Mouse (Mus musculus) right cerebral cortex, postnatal 4 days (tissue): Measurements from ENCODE around the gene Ntmt1.

Experiments
- DNase-seq: peaks from one replicate; pipeline ENCODE4 v3.0.0-alpha.2; 2022

The Ntmt1 gene

DNA sequence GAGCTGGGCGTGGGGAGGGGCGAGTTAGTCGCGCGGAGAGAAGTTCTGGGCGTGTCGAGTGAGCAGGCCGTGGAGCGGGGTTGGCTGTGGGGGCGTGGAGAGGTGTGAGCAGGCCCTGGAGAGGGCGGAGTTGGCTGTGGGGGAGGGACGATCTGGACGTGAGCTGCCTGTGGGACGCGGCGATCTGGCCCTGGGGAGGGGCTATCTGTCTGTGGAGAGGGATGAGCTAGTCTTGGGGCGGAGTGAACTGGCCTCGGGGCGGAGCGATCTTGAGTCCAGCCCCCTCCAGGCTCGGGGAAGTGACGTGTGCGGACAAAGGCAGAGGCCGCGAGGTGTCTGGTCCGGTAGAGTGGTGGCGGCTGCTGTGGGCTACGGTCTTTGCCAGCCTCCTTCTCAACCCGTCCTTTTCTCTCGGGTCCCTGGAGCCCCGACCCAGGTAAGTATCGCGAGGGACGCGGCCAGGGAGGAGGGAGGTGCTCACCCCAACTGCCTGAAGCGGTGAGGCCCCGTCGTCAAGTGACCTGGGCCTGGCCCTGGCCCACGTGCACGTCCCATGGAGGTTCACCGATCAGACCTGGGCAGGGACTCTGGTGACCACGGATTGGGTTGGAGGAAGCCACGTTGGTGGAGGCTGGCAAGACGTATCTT, at the start of gene Ntmt1:
Gene Ntmt1, plus strand, starts transcription at position 179 of the 648 bp plus-strand sequence.
- DNase-seq = peak; percentile 93

DNA sequence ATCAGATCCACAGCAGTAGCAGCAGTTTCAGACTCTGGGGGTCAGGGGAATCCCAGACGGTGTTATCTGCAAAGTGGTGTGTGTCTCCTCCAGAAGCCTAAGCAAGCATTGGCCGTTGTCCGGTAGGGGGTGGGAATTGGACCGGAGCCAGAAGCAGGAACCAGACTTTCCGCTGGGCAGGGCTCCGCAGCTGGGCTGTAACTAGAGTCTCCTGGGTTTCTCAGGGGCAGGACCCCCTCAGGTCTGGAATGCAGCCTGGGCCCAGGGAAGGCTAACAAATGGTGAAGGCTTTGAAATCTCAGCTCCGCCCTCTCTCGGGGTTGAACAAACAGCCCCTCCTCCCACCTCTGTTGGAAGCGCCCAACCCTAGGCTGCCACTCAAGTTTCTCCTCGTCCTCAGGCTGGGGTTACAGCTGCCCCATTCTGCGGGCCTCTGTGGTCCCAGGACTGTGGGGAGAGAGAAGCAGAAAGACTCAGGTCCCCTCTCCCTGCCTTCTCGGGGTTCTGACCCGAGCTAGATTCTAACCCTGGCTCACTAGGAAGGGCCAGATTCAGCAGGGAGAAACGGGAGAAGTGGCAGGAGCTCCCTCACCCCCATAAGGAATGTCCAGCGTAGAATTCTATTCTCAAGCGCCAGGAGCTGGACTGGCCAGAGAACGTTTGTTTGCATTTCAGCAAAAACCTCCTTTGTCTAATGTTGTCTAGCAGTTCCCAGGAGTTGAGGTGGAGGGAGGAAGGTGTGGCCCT, 49.1 kb upstream of the Ntmt1 start:
- DNase-seq = peak; percentile 73

DNA sequence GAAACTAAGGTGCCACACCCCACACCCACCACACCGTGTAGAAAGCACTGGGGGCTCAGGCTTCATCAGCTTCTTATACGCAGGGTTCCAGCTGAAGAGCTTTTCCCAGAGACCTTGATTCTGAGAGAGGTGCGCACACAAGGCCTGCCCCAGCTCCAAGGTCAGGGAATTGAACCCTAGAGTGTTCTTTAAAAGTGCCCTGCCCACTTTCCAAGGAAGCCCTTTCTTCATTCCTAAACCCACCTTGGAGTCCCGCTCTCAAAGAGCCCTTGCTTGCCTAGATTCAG, 48.6 kb upstream of the Ntmt1 start:
- no peak for DNase-seq

DNA sequence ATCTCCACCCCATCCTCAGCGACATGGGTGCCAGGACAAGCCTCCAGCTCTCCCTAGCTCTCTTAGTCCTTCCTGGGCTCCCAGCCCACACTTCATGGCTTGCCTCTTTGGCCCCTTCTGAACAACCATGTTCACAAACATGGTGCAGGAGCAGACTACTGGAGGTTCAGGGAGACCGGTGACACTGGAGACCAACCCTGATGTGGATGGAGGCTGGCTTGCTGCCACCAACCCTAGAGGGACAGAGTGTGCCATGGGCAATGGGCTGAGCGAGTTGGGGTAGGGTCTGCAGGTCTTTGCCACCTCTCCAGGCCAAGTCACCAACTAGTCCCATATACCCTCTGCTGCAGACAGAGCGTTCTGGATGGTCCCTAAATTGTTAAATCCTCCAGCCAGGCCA, 48.2 kb upstream of the Ntmt1 start:
- no peak for DNase-seq

DNA sequence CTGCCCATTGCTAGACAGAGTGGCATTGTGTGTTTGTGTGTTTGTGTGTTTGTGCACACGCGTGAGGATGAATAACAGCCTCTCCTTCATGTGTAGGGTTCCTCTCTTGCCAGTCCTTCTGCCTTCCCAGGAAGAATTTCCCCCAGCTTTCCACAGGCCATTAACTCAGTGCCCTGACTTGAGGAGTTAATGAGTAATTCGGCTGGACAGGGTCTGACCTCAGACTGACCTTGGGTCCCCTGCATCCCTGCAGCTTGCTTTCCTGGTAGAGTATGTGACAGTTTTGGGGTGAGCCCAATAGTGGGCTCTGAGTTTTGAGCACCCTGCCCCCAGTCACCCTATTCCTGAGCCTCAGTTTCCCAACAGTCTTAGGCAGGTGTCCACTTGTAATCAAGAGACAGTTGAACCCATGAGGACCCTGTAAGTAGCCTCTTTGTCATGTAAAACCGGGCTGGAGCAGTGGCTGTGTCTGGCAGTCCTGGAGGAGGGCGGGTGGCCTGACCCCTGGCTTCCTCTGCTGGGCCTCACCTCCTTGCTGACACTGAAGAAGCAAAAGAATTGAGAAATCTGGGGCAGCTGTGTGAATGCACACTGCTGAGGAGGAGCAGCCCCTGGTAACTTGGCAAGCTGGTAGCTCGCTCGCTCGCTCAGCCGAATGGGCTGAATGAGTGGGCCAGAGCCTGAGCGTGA, 47.6 kb upstream of the Ntmt1 start:
- no peak for DNase-seq

DNA sequence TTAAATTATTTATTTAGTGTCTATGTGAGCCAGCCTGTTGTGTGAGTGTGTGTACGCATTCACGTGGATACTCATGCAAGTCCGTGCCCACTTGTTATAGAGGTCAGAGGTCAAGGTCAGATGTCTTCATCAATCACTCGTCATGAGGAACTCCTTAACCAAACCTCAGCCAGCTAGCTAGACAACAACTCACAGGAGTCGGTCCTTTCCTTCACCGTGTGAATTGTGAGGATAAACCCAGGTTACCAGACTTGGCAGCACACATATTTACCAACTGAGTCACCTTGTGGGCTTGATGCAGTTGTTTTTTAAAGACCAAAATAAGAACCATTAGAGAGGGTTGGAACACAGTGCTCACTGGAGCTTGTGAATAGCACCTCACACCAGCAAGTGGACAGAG, 46.9 kb upstream of the Ntmt1 start:
- DNase-seq = no peak

DNA sequence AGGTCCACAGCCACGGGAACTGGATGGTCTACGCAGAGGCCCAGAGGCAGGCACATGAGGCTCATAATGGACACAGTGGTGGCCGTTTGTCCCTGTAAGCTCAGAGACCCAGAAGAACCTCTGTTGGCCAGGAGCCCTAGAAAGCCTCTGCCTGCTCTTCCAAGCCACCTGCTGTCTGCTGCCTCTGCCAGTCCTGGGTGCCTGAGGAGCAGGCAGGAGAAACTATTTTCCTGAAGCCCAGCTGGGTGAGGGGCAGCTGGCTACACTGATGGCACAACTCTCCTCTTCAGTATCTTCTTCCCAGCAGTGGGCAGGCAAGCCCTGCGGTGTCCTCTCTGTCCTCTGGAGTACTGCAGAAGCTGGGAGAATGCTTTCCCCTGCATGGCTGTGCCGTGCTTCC, 41.2 kb upstream of the Ntmt1 start:
- no peak for DNase-seq

DNA sequence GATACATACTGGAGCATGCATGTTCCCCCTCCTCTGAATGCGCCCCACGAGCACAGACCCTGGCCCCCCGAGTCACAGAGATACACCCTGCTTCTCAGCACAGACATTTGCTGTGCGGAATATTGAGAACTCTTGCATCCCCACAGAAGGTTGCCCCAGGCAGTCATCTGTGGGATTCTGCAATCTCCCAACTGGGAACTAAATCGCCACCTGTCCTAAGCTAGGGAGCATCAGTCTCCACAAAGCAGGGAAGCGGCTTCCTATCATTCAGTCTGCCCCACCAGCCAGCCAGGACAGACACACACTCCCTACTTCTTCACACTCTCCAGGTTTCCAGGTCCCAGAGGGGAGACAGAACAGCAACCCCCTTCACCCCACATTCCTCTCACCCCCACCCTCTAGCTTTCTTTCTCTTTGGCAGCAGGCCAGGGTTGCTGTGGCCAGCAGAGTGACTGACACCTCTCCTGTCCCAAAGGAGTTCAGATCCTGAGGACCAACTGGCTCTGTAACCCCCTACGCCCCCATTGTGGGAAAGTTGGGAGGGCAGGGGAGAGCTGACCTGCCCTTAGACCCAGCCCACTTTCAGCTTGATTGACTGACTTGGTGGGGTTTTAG, 39.9 kb upstream of the Ntmt1 start:
- DNase-seq = no peak

DNA sequence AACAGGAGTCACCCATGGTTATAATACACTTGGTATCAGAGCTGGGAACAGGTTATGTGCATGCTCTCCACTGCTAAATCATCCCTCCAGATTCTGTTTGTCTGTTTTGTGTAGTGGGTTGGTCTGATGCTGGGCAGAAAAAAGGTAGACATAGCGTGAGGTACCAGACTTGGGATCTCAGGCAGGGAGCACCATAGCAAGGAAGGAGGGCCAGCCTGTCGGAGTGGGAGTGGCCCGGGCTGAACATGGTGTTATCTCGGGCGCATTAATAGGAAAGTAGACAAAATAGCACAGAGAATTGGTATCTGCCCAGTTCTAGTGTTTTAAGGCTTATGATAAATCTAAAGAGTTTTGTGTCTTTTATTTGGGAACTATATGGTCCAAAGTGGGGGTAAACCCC, 39.1 kb upstream of the Ntmt1 start:
- DNase-seq = no peak

DNA sequence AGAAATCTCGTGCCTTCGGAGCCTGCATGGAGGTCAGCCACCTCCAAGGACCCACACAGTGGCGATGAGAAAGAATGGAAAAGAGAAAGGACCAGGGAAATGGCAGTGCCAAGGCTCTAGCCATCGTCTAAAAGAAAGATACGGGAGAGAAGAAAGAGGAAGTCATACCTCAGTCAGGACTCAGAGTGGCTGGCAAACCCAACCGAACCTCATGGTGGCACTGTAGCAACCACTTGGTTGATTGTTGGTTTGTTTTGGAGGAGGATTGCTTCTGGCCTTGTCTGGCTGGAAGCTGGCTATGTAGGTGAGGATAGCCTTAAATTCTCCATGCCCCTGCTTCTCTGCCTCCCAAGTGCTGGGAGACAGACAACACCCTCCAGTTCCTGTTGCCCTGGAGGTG, 38.4 kb upstream of the Ntmt1 start:
- DNase-seq = no peak

DNA sequence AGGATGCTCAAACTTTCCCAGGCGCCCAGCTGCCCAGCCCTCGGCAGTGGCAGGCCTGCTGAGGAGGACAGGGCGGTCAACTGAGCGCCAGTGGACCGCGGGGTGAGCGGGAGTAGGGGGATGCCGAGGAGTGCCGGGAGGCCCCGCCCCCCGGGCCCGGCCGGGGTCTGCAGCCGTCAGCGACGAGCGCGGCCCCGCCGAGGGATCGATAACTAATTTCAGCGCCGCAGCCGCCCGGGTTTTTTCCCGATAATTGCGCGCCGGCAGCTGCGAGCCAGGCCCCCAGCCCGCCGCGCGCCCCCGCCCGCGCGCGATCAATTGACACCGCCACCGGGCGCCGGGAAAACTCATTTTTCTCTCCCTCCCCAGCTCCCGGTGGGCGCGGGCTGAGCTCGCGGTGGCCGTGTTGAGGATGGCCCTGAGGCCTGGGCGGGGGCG, 36.2 kb upstream of the Ntmt1 start:
- DNase-seq = peak; percentile 59

DNA sequence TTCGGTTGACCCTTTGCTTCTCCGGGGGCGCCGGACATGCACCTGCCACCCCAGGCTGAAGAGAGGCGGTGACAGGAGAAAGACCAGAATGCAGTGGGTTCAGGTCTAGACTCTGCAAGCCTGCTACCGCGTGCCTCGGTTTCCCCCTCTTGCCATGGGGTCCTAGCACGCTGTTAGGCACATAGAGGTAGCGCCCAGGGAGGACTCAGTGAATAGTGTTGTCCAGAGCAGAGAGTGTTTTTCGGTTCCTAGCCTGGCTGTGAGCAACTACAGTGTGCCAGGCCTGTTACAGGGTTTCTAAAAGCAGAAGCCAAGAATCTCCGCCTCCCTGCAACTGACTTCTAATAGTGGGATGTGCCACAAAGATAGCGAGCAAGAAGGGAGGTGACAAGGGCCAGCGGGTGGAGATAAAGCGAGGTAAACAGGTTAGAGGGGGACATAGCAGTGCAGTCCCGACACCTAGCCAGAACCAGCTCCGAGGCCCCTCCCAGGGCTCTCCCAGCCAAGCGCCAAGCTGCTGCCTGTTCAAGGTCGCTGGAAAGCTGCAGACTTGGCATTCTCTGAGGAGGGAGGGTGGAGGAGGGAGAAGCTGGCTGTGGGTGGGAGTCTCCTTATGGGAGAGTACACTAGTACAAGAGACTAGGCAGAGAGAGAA, 35.7 kb upstream of the Ntmt1 start:
- peak; percentile 62 for DNase-seq

DNA sequence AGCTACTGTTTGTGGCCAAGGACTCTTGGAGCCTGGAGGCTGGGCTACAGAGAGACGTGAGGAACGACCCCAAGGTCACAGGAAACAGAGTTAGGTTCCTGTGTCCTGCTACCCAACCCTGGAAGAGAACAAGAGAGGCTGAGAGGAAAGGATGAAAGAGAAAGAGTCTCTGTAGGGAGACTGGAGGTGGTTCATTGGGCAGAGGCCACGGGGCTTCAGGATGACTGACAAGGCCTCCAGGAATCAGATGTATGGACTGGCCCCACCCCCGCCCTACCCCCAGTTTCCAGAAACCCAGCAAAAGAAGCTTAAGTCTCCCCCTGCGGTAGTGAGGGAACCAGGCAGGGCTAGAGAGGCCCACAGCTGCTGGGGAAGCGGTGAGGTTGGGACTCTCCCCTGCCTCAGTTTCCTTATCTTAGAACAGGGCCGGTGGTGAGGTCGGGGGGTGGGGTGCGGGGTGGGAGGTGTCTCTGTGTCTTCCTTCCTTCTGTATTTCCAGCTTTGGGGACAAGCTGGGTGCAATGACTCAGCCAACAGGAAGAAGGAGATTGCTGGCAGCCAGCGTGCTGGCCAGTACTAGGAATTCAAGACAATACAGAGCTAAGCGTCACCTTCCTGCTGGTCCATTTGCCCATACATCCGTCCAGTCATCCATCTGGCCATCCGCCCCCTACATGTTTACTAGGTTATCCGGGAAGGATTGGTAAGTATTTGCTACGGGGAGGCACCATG, 34.9 kb upstream of the Ntmt1 start:
- DNase-seq = no peak

DNA sequence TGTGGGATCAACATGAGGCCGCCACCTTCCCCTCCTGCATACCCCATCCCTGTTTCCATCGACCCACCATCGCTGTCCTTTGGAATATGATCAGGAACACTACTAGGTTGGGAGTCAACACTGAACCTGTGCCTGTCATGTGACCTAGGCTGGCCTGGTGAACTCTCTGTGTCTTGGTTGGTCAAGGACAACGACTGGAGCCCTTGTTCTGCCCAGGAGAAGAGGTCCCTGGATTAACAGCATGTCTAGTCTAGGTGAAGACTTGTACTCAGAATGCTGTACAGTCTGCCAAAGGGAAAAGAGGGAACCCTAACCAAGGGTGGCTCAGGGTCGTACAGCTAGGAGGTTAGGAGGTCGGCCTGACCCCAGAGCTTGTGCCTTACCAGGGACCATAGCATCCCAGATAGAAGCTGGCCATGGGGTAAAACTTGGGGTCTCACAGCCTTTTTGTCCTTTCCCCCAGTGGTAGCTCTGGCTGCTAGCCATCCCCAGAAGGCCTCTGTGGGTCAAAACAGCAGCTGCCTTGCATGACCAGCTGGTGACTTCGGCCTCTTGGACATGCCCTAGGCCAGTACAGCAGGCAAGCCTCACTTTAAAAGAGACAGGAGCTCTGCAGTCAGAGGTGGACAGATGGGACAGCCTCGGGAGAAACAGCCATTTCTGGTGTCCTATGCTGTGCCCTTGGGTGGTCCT, 34.2 kb upstream of the Ntmt1 start:
- no peak for DNase-seq

DNA sequence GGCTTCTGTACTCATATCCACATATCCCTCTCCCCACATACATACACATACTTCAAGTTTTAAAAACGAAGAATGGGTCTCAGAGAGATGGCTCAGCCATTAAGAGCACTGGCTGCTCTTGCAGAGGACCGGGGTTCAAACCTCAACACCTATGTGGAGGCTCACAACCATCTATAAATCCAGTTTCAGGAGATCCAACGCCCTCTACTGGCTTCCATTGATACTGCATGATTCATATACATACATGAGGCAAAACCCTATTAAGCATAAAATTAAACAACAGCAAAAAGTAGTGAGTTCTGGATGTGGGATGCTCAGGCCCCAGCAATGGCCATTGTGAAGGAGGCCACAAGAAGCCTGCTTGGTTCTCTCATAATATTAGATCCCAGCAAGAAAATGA, 31.7 kb upstream of the Ntmt1 start:
- no peak for DNase-seq

DNA sequence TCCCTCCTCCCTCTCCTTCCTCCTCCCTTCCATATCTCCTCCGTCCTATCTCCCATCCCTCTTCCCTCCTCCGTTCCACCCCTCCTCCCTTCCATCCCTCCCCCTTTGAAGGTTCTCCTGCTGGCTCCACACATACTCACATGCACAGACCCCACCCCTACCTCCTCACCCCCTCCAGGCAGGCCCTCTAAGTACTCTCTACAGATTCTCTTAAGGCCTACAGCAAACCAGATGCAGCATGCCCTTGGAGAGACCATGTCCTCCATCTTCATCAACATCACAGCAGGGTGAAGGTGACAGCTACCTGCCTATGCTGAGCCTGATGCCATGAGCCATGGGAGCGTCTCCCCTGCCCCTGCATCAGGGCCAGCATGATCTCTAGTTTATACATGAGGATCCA, 30.4 kb upstream of the Ntmt1 start:
- DNase-seq = no peak

DNA sequence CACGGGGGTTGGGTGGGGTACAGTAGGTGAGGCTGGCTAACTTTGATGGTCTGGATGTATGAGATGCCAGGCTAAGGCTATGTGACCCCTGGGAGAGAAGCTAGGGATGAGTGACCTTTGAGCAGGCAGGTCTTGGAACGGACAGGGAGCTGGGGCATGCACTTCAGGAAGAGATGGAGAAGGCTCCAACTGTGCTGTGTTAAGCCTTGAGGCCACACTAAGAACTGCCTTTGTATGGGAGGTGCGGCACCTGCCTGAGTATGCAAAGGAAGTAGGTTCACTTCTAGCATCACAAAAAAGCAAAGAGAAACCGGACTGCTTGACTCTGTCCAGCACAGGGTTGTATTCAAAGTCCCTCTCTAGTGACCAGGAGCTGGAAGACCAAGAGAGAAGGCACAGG, 29.4 kb upstream of the Ntmt1 start:
- DNase-seq = no peak

DNA sequence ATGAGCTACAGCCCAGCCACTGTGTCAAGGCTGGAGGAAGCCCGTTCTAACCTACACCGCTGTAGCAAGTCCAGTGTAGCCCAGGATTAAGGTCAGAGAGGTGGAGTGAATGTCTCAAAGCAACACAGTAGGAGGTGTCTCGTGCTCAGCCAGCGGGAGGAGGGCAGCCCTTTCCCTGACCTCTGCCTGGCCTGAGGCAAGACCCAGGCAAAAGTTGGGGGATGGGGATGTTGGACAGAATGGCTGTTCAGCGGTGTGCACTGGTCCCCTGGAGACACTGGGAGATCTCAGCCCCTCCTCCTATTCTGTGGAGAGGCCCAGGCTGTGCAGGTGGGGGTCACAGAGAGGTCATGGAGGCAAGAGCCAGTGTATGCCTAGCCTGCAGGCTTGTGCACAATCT, 28.4 kb upstream of the Ntmt1 start:
- DNase-seq = no peak

DNA sequence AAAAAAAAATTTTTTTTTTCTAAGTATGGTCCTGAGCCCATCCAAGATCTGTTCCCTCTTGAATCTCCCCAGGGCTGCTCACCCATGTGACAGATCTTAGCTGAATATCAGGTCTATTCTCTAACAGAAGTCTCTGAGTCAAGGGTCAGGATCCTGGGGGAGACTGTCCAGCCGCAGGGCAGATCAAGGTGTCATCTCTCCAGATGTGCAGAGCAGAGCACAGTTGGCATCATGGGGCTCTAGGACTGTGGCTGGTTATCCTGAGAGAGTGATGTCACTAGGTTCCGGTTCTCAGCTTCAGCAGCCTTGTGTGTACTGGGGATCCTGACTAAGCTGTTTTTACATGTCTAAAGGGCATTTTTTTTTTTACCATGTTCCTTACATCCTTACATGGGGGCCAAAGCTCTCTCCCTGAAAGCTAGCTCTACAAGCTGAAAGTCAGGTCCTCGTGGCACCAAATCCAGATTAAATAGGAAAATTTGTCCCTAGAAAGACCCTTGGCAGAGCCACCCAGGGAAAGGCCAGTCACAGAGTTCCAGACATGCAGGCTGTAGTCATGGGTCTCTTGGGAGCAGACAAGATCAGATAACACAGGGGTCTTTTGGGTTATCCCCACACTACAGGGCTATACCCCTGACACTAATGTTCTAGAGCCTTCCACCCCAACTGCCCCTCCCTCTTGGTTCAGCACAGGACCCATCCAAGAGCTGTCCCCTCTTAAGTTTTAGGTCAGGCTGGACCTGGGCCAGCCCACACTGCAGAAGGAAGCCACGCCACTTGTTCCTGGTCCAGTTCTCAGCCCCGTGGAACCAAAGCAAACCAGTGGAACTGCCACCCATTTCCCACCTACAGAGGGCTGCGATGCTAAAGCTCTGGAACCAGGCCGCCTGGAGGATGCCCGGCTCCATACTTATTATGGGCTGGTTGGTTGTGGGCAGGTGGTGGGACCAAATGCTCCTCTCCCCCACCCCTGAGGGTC, 25.0 kb upstream of the Ntmt1 start:
- no peak for DNase-seq

DNA sequence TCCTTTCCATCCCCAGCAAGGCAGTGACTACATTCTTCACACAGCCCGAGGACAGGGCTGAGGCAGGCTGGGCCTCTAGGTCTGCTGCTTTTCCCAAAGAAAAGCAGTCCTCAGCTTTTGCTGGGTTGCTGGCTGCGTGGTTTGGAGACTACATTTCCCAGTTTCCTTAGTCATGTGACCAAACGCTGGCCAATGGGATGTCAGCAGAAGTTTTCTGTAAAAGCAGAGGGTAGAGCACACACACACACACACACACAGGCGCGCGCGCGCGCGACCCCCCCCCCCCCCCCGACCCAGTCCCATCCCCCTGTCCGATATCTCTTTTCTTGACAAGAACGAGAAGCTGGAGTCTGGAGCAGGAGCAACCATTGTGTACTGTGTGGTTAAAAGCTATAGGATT, 24.3 kb upstream of the Ntmt1 start:
- DNase-seq = peak; percentile 69
